Mouse (Mus musculus) erythroblast, embryonic 14.5 days (primary cell): ENCODE measurements around the gene Edem3.

Experiments used
- GATA1 ChIP-seq: IDR thresholded peaks from 2 replicates; pipeline ENCODE4 v1.6.1; 2012; ENCODE audit warnings: low read length, inconsistent platforms, mixed read lengths
- TAL1 ChIP-seq: IDR thresholded peaks from 3 replicates; pipeline ENCODE4 v1.6.1; 2012; ENCODE audit warnings: low read length, inconsistent platforms, mixed read lengths

DNA sequence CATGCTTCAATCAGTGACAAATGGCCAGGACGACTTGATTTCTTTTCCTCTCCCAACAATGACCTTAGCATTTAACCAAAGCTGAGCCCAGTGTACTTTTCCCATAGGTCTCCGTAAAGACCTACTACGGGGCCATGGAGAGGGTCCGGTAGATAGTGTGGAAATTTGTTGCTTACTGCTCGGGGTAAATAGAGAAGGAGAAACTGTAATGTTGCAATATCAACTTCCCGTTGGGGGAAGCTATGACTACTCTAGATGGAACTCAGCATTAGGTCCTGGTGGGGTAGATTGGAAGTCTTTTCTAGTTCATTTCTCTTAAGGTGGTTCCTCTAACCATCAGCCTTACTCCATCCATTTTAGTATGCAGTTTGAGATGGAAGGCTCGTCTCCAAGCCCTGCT, 64.0 kb downstream of the Edem3 start:
- no peak for TF ChIP-seq GATA1
- no peak for TF ChIP-seq TAL1
